Mouse (Mus musculus): Measurements from ENCODE around the gene Pramef8. TPM values are rescaled to one million over a fixed set of nuclear protein-coding genes. Genes with fewer than 3 reads are reported as not detected.
"Not testable (repeated sequence)": the region's sequence is repeated elsewhere in the genome, so short reads cannot be mapped to it uniquely, and the experiment has no call there.

Pramef8 gene
- polyA plus RNA-seq, 1 experiment from 2014 or later, result 15.0 TPM

- no peaks in the 10 kb centered on the region for H3K36me3 ChIP-seq (ENCODE audit: control insufficient read depth, insufficient read depth, low read length)
- no peaks in the 10 kb centered on the region for H3K27me3 ChIP-seq (replicated peaks; ENCODE audit: control insufficient read depth, insufficient read depth, low read length)
- H3K4me1 ChIP-seq (replicated peaks; ENCODE audit: control insufficient read depth, insufficient read depth, low read length), result no peaks in the 10 kb centered on the region
- 79% methylated on average over 26 of the region's 26 CpGs for WGBS
- H3K9me3 ChIP-seq (ENCODE audit: control insufficient read depth, low read length), result no peaks in the 10 kb centered on the region
- H3K4me3 ChIP-seq (ENCODE audit: low read depth, low read length), result no peak within 1 kb of the TSS
- no peak for DNase-seq (ENCODE audit: low spot score)
- ATAC-seq (replicated peaks; ENCODE audit: low FRiP score, low TSS enrichment, low read depth), result no peak
- no peak within 1 kb of the TSS for H3K27ac ChIP-seq (ENCODE audit: low read depth)
- H3K4me2 ChIP-seq (ENCODE audit: low read length), result no peak within 1 kb of the TSS
- no peak within 1 kb of the TSS for H3K9ac ChIP-seq (ENCODE audit: low read length)
Observed at GRCm38 (mm10) chr4:143394181-143394580, 18.0 kb upstream of the Pramef8 start, which contains the start of gene Pramel1. TSS of gene Pramel1 (plus strand) at chr4:143394428.

- WGBS, result 75% methylated on average over 5 of the region's 5 CpGs
- ATAC-seq (replicated peaks; ENCODE audit: low FRiP score, low TSS enrichment, low read depth) (no peak), DNase-seq (ENCODE audit: low spot score) (no peak)
- H3K4me3 ChIP-seq (ENCODE audit: low read depth, low read length), result peak overlapping the region; percentile 67
- H3K36me3 ChIP-seq (ENCODE audit: control insufficient read depth, insufficient read depth, low read length), result peaks cover 23% of the 10 kb centered on the region
- H3K4me2 ChIP-seq (ENCODE audit: low read length), result peak overlapping the region; percentile 65
- peaks cover 7% of the 10 kb centered on the region for H3K9me3 ChIP-seq (ENCODE audit: control insufficient read depth, low read length)
- no peaks in the 10 kb centered on the region for H3K27me3 ChIP-seq (replicated peaks; ENCODE audit: control insufficient read depth, insufficient read depth, low read length)
- peak overlapping the region; percentile 59; the same call in 1 of the 2 replicates for H3K9ac ChIP-seq (ENCODE audit: low read length)
- 0 out of 2 replicates have a peak overlapping the region, but pooled peaks have one; percentile 83 for H3K27ac ChIP-seq (ENCODE audit: low read depth)
- no peaks in the 10 kb centered on the region for H3K4me1 ChIP-seq (replicated peaks; ENCODE audit: control insufficient read depth, insufficient read depth, low read length)
Observed at GRCm38 (mm10) chr4:143411566-143412218, 534 bp upstream of the Pramef8 start.

- no peaks in the 10 kb centered on the region for H3K27me3 ChIP-seq (replicated peaks; ENCODE audit: control insufficient read depth, insufficient read depth, low read length)
- no peak for ATAC-seq (replicated peaks; ENCODE audit: low FRiP score, low TSS enrichment, low read depth)
- H3K4me2 ChIP-seq (ENCODE audit: low read length), result peak overlapping the region; percentile 65; the same call in 1 of the 2 replicates
Observed at GRCm38 (mm10) chr4:143413621-143414020, 1.4 kb downstream of the Pramef8 start.

GRCm38 (mm10) chr4:143414121-143414520 lies 1.9 kb downstream of the Pramef8 start:
- Histone ChIP-seq H3K4me3 (ENCODE audit: low read depth, low read length) (no peak overlapping the region), H3K4me1 (replicated peaks; ENCODE audit: control insufficient read depth, insufficient read depth, low read length) (no peaks in the 10 kb centered on the region), H3K4me2 (ENCODE audit: low read length) (no peak overlapping the region), H3K27ac (ENCODE audit: low read depth) (no peak overlapping the region), H3K9me3 (ENCODE audit: control insufficient read depth, low read length) (peaks cover 7% of the 10 kb centered on the region), H3K9ac (ENCODE audit: low read length) (no peak overlapping the region), H3K36me3 (ENCODE audit: control insufficient read depth, insufficient read depth, low read length) (peaks cover 47% of the 10 kb centered on the region), H3K27me3 (replicated peaks; ENCODE audit: control insufficient read depth, insufficient read depth, low read length) (no peaks in the 10 kb centered on the region)
- 96% methylated on average over 3 of the region's 3 CpGs for WGBS
- DNase-seq (ENCODE audit: low spot score) (no peak), ATAC-seq (replicated peaks; ENCODE audit: low FRiP score, low TSS enrichment, low read depth) (no peak)

More at GRCm38 (mm10) chr4:143413621-143414020, 1.4 kb downstream of the Pramef8 start:
- Histone ChIP-seq H3K36me3 (ENCODE audit: control insufficient read depth, insufficient read depth, low read length) (peaks cover 42% of the 10 kb centered on the region), H3K9ac (ENCODE audit: low read length) (no peak overlapping the region), H3K4me3 (ENCODE audit: low read depth, low read length) (peak overlapping the region; percentile 67; the same call in 1 of the 2 replicates), H3K9me3 (ENCODE audit: control insufficient read depth, low read length) (peaks cover 7% of the 10 kb centered on the region), H3K4me1 (replicated peaks; ENCODE audit: control insufficient read depth, insufficient read depth, low read length) (no peaks in the 10 kb centered on the region), H3K27ac (ENCODE audit: low read depth) (no peak overlapping the region)
- no peak for DNase-seq (ENCODE audit: low spot score)
- 98% methylated on average over 1 of the region's 1 CpGs for WGBS

- not testable (repeated sequence) for H3K27ac ChIP-seq (ENCODE audit: low read depth); H3K4me3 ChIP-seq (ENCODE audit: low read depth, low read length); DNase-seq (ENCODE audit: low spot score); H3K36me3 ChIP-seq (ENCODE audit: control insufficient read depth, insufficient read depth, low read length); H3K9ac ChIP-seq (ENCODE audit: low read length); H3K4me1 ChIP-seq (replicated peaks; ENCODE audit: control insufficient read depth, insufficient read depth, low read length); ATAC-seq (replicated peaks; ENCODE audit: low FRiP score, low TSS enrichment, low read depth); H3K27me3 ChIP-seq (replicated peaks; ENCODE audit: control insufficient read depth, insufficient read depth, low read length); H3K9me3 ChIP-seq (ENCODE audit: control insufficient read depth, low read length); H3K4me2 ChIP-seq (ENCODE audit: low read length)
- 65% methylated on average over 5 of the region's 5 CpGs for WGBS
Observed at GRCm38 (mm10) chr4:143426770-143427169, 14.5 kb downstream of the Pramef8 start.

GRCm38 (mm10) chr4:143450224-143450623 lies 38.0 kb downstream of the Pramef8 start, which contains the start of gene Oog4:
TSS of gene Oog4 (minus strand) at chr4:143450324.
- Histone ChIP-seq H3K36me3 (ENCODE audit: control insufficient read depth, insufficient read depth, low read length) (no peaks in the 10 kb centered on the region), H3K27ac (ENCODE audit: low read depth) (no peak within 1 kb of the TSS), H3K4me1 (replicated peaks; ENCODE audit: control insufficient read depth, insufficient read depth, low read length) (no peaks in the 10 kb centered on the region), H3K4me3 (ENCODE audit: low read depth, low read length) (no peak within 1 kb of the TSS), H3K4me2 (ENCODE audit: low read length) (no peak within 1 kb of the TSS), H3K9me3 (ENCODE audit: control insufficient read depth, low read length) (no peaks in the 10 kb centered on the region), H3K27me3 (replicated peaks; ENCODE audit: control insufficient read depth, insufficient read depth, low read length) (no peaks in the 10 kb centered on the region), H3K9ac (ENCODE audit: low read length) (no peak within 1 kb of the TSS)
- no peak for DNase-seq (ENCODE audit: low spot score)
- ATAC-seq (replicated peaks; ENCODE audit: low FRiP score, low TSS enrichment, low read depth), result no peak
- WGBS, result 88% methylated on average over 3 of the region's 3 CpGs

Other genes with a start within 250 kb of the Pramef8 start
- 12.4 and 12.5 TPM in 2 replicates for gene Prdm2, start 199.4 kb upstream of the Pramef8 start, polyA plus RNA-seq (2014; fragmentation: Nextera tagmentation; extraction: Ambion mirVana)
- gene Pdpn, start 112.9 kb upstream of the Pramef8 start, polyA plus RNA-seq (2014; fragmentation: Nextera tagmentation; extraction: Ambion mirVana), result 36.3 and 37.6 TPM in 2 replicates
- 0.18 TPM in 1 of 2 replicates, not detected in the other for gene Lrrc38, start 62.7 kb upstream of the Pramef8 start, polyA plus RNA-seq (2014; fragmentation: Nextera tagmentation; extraction: Ambion mirVana)
- not detected in 2 replicates for gene Pramel1, start 18.0 kb upstream of the Pramef8 start, polyA plus RNA-seq (2014; fragmentation: Nextera tagmentation; extraction: Ambion mirVana)
- not detected in 2 replicates for gene Oog4, start 37.9 kb downstream of the Pramef8 start, polyA plus RNA-seq (2014; fragmentation: Nextera tagmentation; extraction: Ambion mirVana)
- not detected in 2 replicates for gene Gm13043, start 98.9 kb downstream of the Pramef8 start, polyA plus RNA-seq (2014; fragmentation: Nextera tagmentation; extraction: Ambion mirVana)
- gene Gm13040, start 123.5 kb downstream of the Pramef8 start, polyA plus RNA-seq (2014; fragmentation: Nextera tagmentation; extraction: Ambion mirVana), result not detected in 2 replicates
- not detected in 2 replicates for gene BC080695, start 139.3 kb downstream of the Pramef8 start, polyA plus RNA-seq (2014; fragmentation: Nextera tagmentation; extraction: Ambion mirVana)
- not detected in 2 replicates for gene Gm13057, start 139.3 kb downstream of the Pramef8 start, polyA plus RNA-seq (2014; fragmentation: Nextera tagmentation; extraction: Ambion mirVana)
- not detected in 2 replicates for gene Gm13083, start 202.6 kb downstream of the Pramef8 start, polyA plus RNA-seq (2014; fragmentation: Nextera tagmentation; extraction: Ambion mirVana)
- not detected in 2 replicates for gene Gm13088, start 244.8 kb downstream of the Pramef8 start, polyA plus RNA-seq (2014; fragmentation: Nextera tagmentation; extraction: Ambion mirVana)

Measured in intestine, embryonic 14.5 days (tissue).